In genomic region chr6:127293829-127294228, GRCm38 (mm10) we compare ENCODE assay signal across 30 mouse cellular contexts.
DNase-seq lines count a peak whose midpoint lies in the region; ATAC-seq and TF ChIP-seq lines count a peak whose summit lies in the region.
"Had no signal": no experiment of that assay in that cellular context is flagged by ENCODE, and none has a peak within 500 bp of the region (broad histone marks: within the 10 kb centered on the region; RNA-seq: fewer than 3 reads in every experiment).

No protein-coding gene starts in this region.

- dilution Hi-C loops in CH12.LX (cut with MboI; ENCODE audit: extremely low pct_ligation_motif_present, extremely low pct_unique_long_range_greater_than_20kb, low sequenced_read_pairs): no loop called here

- H3K9me3 ChIP-seq in CH12.LX (replicated peaks; ENCODE audit: low read length): no peaks in the 10 kb centered on the region
- no peaks in the 10 kb centered on the region for H3K9me3 ChIP-seq in forebrain, postnatal 0 days (ENCODE audit: low read length)
- H3K9me3 ChIP-seq in forebrain, embryonic 13.5 days (replicated peaks): no peaks in the 10 kb centered on the region
- no peaks in the 10 kb centered on the region for H3K9me3 ChIP-seq in forebrain, embryonic 16.5 days (ENCODE audit: control insufficient read depth, low read length)
- H3K9me3 ChIP-seq: embryonic facial prominence, embryonic 12.5 days; embryonic facial prominence, embryonic 15.5 days; forebrain, embryonic 10.5 days; G1E; heart, embryonic 12.5 days; heart, embryonic 15.5 days; hindbrain, embryonic 10.5 days; hindbrain, embryonic 13.5 days had no signal

- no peak overlapping the region for H3K4me3 ChIP-seq in CH12.LX (replicated peaks in 1 of 3; ENCODE audit: low read depth in 2 of 3, low read length in 2 of 3, poor library complexity in 1 of 3)
- H3K4me3 ChIP-seq in forebrain, postnatal 0 days (ENCODE audit: low read depth, low read length): no peak overlapping the region
- no peak overlapping the region for H3K4me3 ChIP-seq in forebrain, embryonic 13.5 days
- no peak overlapping the region for H3K4me3 ChIP-seq in forebrain, embryonic 16.5 days (replicated peaks; ENCODE audit: low read length)
- H3K4me3 ChIP-seq: embryonic facial prominence, embryonic 12.5 days; embryonic facial prominence, embryonic 15.5 days; erythroblast, embryonic 14.5 days; forebrain, embryonic 10.5 days; heart, embryonic 12.5 days; heart, embryonic 15.5 days; hindbrain, embryonic 10.5 days; hindbrain, embryonic 13.5 days had no signal

- H3K4me1 ChIP-seq in CH12.LX (ENCODE audit: control insufficient read depth in 1 of 2, insufficient read depth in 2 of 2): peaks cover 18 to 24% of the 10 kb centered on the region in 2 experiments
- no peaks in the 10 kb centered on the region for H3K4me1 ChIP-seq in forebrain, postnatal 0 days (ENCODE audit: insufficient read depth)
- no peaks in the 10 kb centered on the region for H3K4me1 ChIP-seq in forebrain, embryonic 13.5 days
- no peaks in the 10 kb centered on the region for H3K4me1 ChIP-seq in forebrain, embryonic 16.5 days (replicated peaks; ENCODE audit: control insufficient read depth, insufficient read depth, low read length)
- H3K4me1 ChIP-seq: embryonic facial prominence, embryonic 12.5 days; embryonic facial prominence, embryonic 15.5 days; heart, embryonic 12.5 days; heart, embryonic 15.5 days; hindbrain, embryonic 13.5 days had no signal

- in situ Hi-C loops in CH12.LX (cut with MboI; ENCODE audit: low pct_ligation_motif_present, low pct_unique_long_range_greater_than_20kb, low sequenced_read_pairs): no loop called here

- no peak for TF ChIP-seq POLR2A in CH12.LX (IDR thresholded peaks at IDR 0.05; ENCODE audit: low read depth, low read length)

- 93% methylated on average over 2 of the region's 2 CpGs for WGBS in forebrain, postnatal 0 days
- 88% methylated on average over 2 of the region's 2 CpGs for whole genome bisulfite sequencing in forebrain, embryonic 13.5 days
- WGBS in forebrain, embryonic 16.5 days: 91% methylated on average over 2 of the region's 2 CpGs

- TF ChIP-seq CTCF in CH12.LX (conservative IDR thresholded peaks at IDR 0.05 in 1 of 2, IDR thresholded peaks at IDR 0.05 in 1 of 2; ENCODE audit: low read depth in 2 of 2, low read length in 2 of 2): no peak
- TF ChIP-seq CTCF in forebrain, postnatal 0 days (IDR thresholded peaks at IDR 0.05; ENCODE audit: low read depth): no peak

- H3K27me3 ChIP-seq in CH12.LX (replicated peaks): peaks cover 3% of the 10 kb centered on the region
- H3K27me3 ChIP-seq in forebrain, postnatal 0 days (ENCODE audit: insufficient read depth, low read length): no peaks in the 10 kb centered on the region
- H3K27me3 ChIP-seq in forebrain, embryonic 13.5 days: no peaks in the 10 kb centered on the region
- H3K27me3 ChIP-seq in forebrain, embryonic 16.5 days (replicated peaks; ENCODE audit: control insufficient read depth, insufficient read depth, low read length): no peaks in the 10 kb centered on the region
- H3K27me3 ChIP-seq: embryonic facial prominence, embryonic 12.5 days; embryonic facial prominence, embryonic 15.5 days; hindbrain, embryonic 13.5 days had no signal

- ATAC-seq in forebrain, postnatal 0 days: no peak
- no peak for ATAC-seq in forebrain, embryonic 13.5 days
- ATAC-seq in forebrain, embryonic 16.5 days: no peak
- ATAC-seq: forebrain, embryonic 14.5 days; hindbrain, embryonic 16.5 days; intestine, postnatal 0 days had no signal

- H3K27ac ChIP-seq in CH12.LX (ENCODE audit: insufficient read depth, low read depth): no peak overlapping the region
- no peak overlapping the region for H3K27ac ChIP-seq in forebrain, postnatal 0 days (ENCODE audit: low read depth, low read length)
- no peak overlapping the region for H3K27ac ChIP-seq in forebrain, embryonic 13.5 days
- no peak overlapping the region for H3K27ac ChIP-seq in forebrain, embryonic 16.5 days (ENCODE audit: low read length)
- H3K27ac ChIP-seq: embryonic facial prominence, embryonic 12.5 days; embryonic facial prominence, embryonic 15.5 days; forebrain, embryonic 10.5 days; heart, embryonic 15.5 days; hindbrain, embryonic 10.5 days; hindbrain, embryonic 13.5 days had no signal

- peak overlapping the region; percentile 77; the same call in 1 of the 2 replicates for H3K4me2 ChIP-seq in CH12.LX (ENCODE audit: insufficient read depth, low read depth, poor library complexity, severe bottlenecking)
- H3K4me2 ChIP-seq in forebrain, postnatal 0 days (ENCODE audit: low read depth): no peak overlapping the region
- H3K4me2 ChIP-seq in forebrain, embryonic 13.5 days: no peak overlapping the region
- no peak overlapping the region for H3K4me2 ChIP-seq in forebrain, embryonic 16.5 days (ENCODE audit: low read length)
- H3K4me2 ChIP-seq: embryonic facial prominence, embryonic 12.5 days; embryonic facial prominence, embryonic 15.5 days; heart, embryonic 12.5 days; heart, embryonic 15.5 days; hindbrain, embryonic 13.5 days had no signal

- H3K9ac ChIP-seq in CH12.LX (ENCODE audit: insufficient read depth, low read depth): no peak overlapping the region
- no peak overlapping the region for H3K9ac ChIP-seq in forebrain, postnatal 0 days
- no peak overlapping the region for H3K9ac ChIP-seq in forebrain, embryonic 13.5 days
- H3K9ac ChIP-seq in forebrain, embryonic 16.5 days (replicated peaks; ENCODE audit: low read depth, low read length): no peak overlapping the region
- H3K9ac ChIP-seq: embryonic facial prominence, embryonic 12.5 days; embryonic facial prominence, embryonic 15.5 days; heart, embryonic 12.5 days; heart, embryonic 15.5 days; hindbrain, embryonic 13.5 days had no signal

- H3K79me2 ChIP-seq in CH12.LX (replicated peaks; ENCODE audit: control insufficient read depth, extremely low read depth, insufficient read depth, poor library complexity, severe bottlenecking): no peaks in the 10 kb centered on the region

- TF ChIP-seq EP300 in CH12.LX (IDR thresholded peaks at IDR 0.05; ENCODE audit: low read length): peak; percentile 94

- TF ChIP-seq RAD21 in CH12.LX (IDR thresholded peaks at IDR 0.05; ENCODE audit: low read depth, low read length): no peak; the same call in 1 of the 2 replicates

- no peaks in the 10 kb centered on the region for H3K36me3 ChIP-seq in CH12.LX (replicated peaks in 1 of 2; ENCODE audit: control insufficient read depth in 1 of 2, insufficient read depth in 1 of 2, low read length in 1 of 2)
- no peaks in the 10 kb centered on the region for H3K36me3 ChIP-seq in forebrain, postnatal 0 days (ENCODE audit: insufficient read depth)
- H3K36me3 ChIP-seq in forebrain, embryonic 13.5 days (ENCODE audit: poor library complexity, severe bottlenecking): no peaks in the 10 kb centered on the region
- no peaks in the 10 kb centered on the region for H3K36me3 ChIP-seq in forebrain, embryonic 16.5 days (ENCODE audit: control insufficient read depth, insufficient read depth)
- H3K36me3 ChIP-seq: embryonic facial prominence, embryonic 12.5 days; embryonic facial prominence, embryonic 15.5 days; forebrain, embryonic 10.5 days; G1E; heart, embryonic 12.5 days; heart, embryonic 15.5 days; hindbrain, embryonic 10.5 days; hindbrain, embryonic 13.5 days had no signal

- DNase-seq in 3T3-L1 (ENCODE audit: low read depth, low spot score) (peak; percentile 42), CH12.LX (ENCODE audit: extremely low read depth) (peak; percentile 70)
- DNase-seq in gonadal fat pad, adult 2 months (ENCODE audit: low read depth): peak; percentile 42
- DNase-seq in forebrain, postnatal 0 days: no peak
- DNase-seq: adrenal gland, adult 2 months; adrenal gland, postnatal 14 days; cerebellum, adult 11 months; cerebellum, adult 2 months; cerebellum, adult 9-11 months; cerebellum, postnatal 25 days; gastrocnemius, postnatal 10 days; gastrocnemius, postnatal 36 days; heart, adult 11 months; heart, postnatal 10 days; heart, postnatal 36 days; kidney, adult 2 months had no signal

TF ChIP-seq in CH12.LX, 34 proteins besides CTCF, POLR2A, EP300 and RAD21 (continues in another document):
- TF ChIP-seq ETS1 (conservative IDR thresholded peaks at IDR 0.05; ENCODE audit: low read depth, low read length) (peak; percentile 92), MAX (IDR thresholded peaks at IDR 0.05; ENCODE audit: low read length) (peak; percentile 61), RCOR1 (conservative IDR thresholded peaks at IDR 0.05; ENCODE audit: low read depth, low read length) (peak; percentile 81; the same call in 1 of the 2 replicates), HCFC1 (IDR thresholded peaks at IDR 0.05; ENCODE audit: low read depth, low read length) (0 out of 2 replicates have a peak, but pooled peaks have one; percentile 13), ZKSCAN1 (IDR thresholded peaks at IDR 0.05; ENCODE audit: borderline replicate concordance, low read depth, low read length) (no peak), JUND (conservative IDR thresholded peaks at IDR 0.05; ENCODE audit: low read depth, low read length) (peak; percentile 84; the same call in 1 of the 2 replicates), ZMIZ1 (IDR thresholded peaks at IDR 0.05; ENCODE audit: low read depth, low read length) (no peak; the same call in 1 of the 2 replicates), GABPA (IDR thresholded peaks at IDR 0.05; ENCODE audit: insufficient replicate concordance, low read depth, low read length) (no peak), ZNF384 (IDR thresholded peaks at IDR 0.05; ENCODE audit: low read depth, low read length) (no peak), CHD2 (IDR thresholded peaks at IDR 0.05; ENCODE audit: low read length) (peak; percentile 69; the same call in 1 of the 2 replicates), MXI1 (IDR thresholded peaks at IDR 0.05; ENCODE audit: low read depth, low read length) (no peak), TBP (conservative IDR thresholded peaks at IDR 0.05; ENCODE audit: low read depth, low read length) (no peak), IRF4 (IDR thresholded peaks at IDR 0.05; ENCODE audit: low read depth, low read length) (peak; percentile 93), E2F4 (IDR thresholded peaks at IDR 0.05; ENCODE audit: insufficient replicate concordance, low read depth, low read length) (no peak), ELF1 (IDR thresholded peaks at IDR 0.05; ENCODE audit: low read depth, low read length) (no peak), USF2 (conservative IDR thresholded peaks at IDR 0.05; ENCODE audit: low read depth, low read length) (no peak), SMC3 (IDR thresholded peaks at IDR 0.05; ENCODE audit: low read depth, low read length) (peak; percentile 15; the same call in 1 of the 2 replicates), MAZ (IDR thresholded peaks at IDR 0.05; ENCODE audit: low read depth, low read length) (0 out of 2 replicates have a peak, but pooled peaks have one; percentile 39), BHLHE40 (IDR thresholded peaks at IDR 0.05; ENCODE audit: low read depth, low read length) (peak; percentile 94), USF1 (IDR thresholded peaks at IDR 0.05; ENCODE audit: low read depth, low read length) (no peak), PAX5 (IDR thresholded peaks at IDR 0.05; ENCODE audit: low read length) (no peak), MAFK (IDR thresholded peaks at IDR 0.05; ENCODE audit: insufficient replicate concordance, low read length) (no peak), POLR2AphosphoS2 (IDR thresholded peaks at IDR 0.05; ENCODE audit: low read depth, low read length) (no peak)
